Mouse (Mus musculus) kidney, embryonic 15.5 days (tissue): ENCODE data around the gene Gbp7. TPM values are rescaled to one million over a fixed set of nuclear protein-coding genes. Genes with fewer than 3 reads are reported as not detected.

Experiments used
- polyA plus RNA-seq: library from polyadenylated mRNA; unstranded; fragments of >200 nt; fragmentation: Nextera tagmentation; extraction: Ambion mirVana; gene quantifications from 2 replicates; pipeline ENCODE4 v1.2.1, GENCODE M21; 2015

Gene Gbp7
- polyA plus RNA-seq, 1 experiment from 2014 or later: 3.3 TPM

Other genes starting within 250 kb of the Gbp7 start
- 45.8 and 46.6 TPM in 2 replicates for gene Pdlim5, start 134.6 kb upstream of the Gbp7 start, polyA plus RNA-seq
- gene Gbp5, start 36.4 kb upstream of the Gbp7 start, polyA plus RNA-seq: 0.06 TPM in 2 replicates
- gene Gbp3, start 29.7 kb downstream of the Gbp7 start, polyA plus RNA-seq: 1.5 and 1.6 TPM in 2 replicates
- 0.05 TPM in 1 of 2 replicates, not detected in the other for gene Gbp2b, start 64.5 kb downstream of the Gbp7 start, polyA plus RNA-seq
- 0.95 and 1.7 TPM in 2 replicates for gene Gbp2, start 90.3 kb downstream of the Gbp7 start, polyA plus RNA-seq
- 24.9 and 25.0 TPM in 2 replicates for gene Kyat3, start 170.7 kb downstream of the Gbp7 start, polyA plus RNA-seq
- 77.2 and 79.6 TPM in 2 replicates for gene Gtf2b, start 234.7 kb downstream of the Gbp7 start, polyA plus RNA-seq